Mouse (Mus musculus): ENCODE data around the gene Hist1h2ab. TPM values are rescaled to one million over a fixed set of nuclear protein-coding genes. Genes with fewer than 3 reads are reported as not detected.
"Not testable (repeated sequence)": the region's sequence is repeated elsewhere in the genome, so short reads cannot be mapped to it uniquely, and the experiment has no call there.

Hist1h2ab gene
- polyA plus RNA-seq, 1 experiment from 2014 or later = 20.4 TPM

DNA sequence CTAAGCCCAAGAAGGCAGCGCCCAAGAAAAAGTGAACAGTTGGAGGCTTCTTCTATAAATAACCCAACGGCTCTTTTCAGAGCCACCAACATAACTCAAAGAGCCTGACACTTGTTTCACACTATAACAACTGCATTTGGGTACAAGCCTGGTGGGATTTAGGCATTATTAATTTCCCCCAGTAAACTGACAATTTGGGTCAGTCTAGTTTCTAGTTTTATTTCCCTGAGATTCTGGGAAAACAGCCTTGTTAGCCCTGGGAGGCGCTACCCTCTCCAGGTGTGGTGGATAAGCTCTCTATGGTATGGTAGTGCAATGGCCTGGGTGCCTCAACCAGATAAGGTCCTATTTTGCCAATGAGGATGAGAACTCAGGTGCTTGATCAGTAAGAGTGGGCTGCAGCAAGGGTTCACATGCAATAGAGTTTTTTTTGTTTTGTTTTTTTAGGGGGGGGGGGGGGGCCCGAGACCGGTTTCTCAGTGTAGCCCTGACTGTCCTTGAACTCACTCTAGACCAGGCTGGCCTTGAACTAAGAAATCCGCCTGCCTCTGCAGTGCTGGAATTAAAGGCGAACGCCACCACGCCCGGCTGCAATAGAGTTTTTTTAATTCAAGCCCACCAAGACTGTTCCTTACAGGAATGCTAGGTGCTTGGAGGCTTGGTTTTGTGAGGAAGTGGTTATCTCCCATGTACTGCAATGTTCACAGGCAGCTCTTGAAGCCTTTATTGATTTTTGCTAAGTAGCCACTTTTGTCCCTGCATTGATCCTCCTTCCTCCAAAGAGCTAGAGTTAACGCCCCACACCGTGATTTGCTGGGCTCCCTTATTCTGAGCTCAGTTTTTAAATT is 13.6 kb downstream of the Hist1h2ab start:
- H3K36me3 ChIP-seq = no peaks in the 10 kb centered on the region
- peak overlapping the region; percentile 75 for H3K9ac ChIP-seq
- peak overlapping the region; percentile 95 for H3K27ac ChIP-seq
- peak overlapping the region; percentile 92 for H3K4me2 ChIP-seq
- peak overlapping the region; percentile 68 for H3K4me3 ChIP-seq
- H3K9me3 ChIP-seq (replicated peaks) = no peaks in the 10 kb centered on the region
- H3K27me3 ChIP-seq = no peaks in the 10 kb centered on the region
- WGBS = 43% methylated on average over 12 of the region's 12 CpGs
- ATAC-seq (replicated peaks; ENCODE audit: insufficient number of reproducible peaks, insufficient read depth, low FRiP score, low read depth) = no peak
- H3K4me1 ChIP-seq (replicated peaks) = peaks cover 31% of the 10 kb centered on the region

DNA sequence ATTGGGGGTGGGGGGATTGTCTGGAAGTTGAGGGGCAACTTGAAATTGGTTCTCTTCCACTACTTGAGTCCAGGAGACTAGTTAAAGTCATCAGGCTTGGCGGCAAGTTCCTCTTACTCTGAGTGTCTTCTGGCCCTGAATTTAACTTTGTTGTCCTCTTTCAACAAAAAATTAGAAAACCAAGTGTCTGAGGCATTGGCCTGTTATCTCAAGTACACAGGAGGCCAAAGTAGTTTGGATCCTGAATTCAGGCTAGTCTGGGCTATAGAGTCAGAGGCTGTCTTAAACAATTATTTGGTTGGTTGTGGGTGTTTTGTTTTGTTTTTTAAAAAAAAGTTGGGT is 14.2 kb downstream of the Hist1h2ab start:
- H3K9me3 ChIP-seq (replicated peaks) = no peaks in the 10 kb centered on the region
- H3K4me1 ChIP-seq (replicated peaks) = peaks cover 27% of the 10 kb centered on the region
- WGBS = 81% methylated on average over 1 of the region's 1 CpGs
- H3K9ac ChIP-seq = no peak overlapping the region
- no peak overlapping the region for H3K4me2 ChIP-seq
- no peak overlapping the region for H3K27ac ChIP-seq
- H3K4me3 ChIP-seq = no peak overlapping the region
- no peaks in the 10 kb centered on the region for H3K36me3 ChIP-seq
- H3K27me3 ChIP-seq = no peaks in the 10 kb centered on the region
- ATAC-seq (replicated peaks; ENCODE audit: insufficient number of reproducible peaks, insufficient read depth, low FRiP score, low read depth) = no peak

DNA sequence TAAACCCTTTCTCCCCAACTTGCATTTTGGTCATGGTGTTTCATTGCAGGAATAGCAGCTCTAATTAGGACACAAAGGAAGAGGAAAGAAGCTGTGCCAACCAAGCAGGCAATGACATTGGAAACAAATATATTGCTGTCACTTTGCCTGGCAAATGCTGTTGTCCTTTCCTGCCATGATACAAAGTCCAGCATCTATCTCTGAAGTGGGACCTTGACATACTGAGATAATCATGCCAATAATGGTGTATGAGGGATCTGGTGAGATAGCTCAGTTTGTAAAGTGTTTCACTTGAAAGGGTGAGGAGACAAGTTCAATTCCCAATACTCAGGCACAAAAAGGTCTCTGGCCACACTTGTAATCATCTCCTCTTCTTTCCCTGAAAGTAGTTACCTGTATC is 15.8 kb downstream of the Hist1h2ab start:
- H3K9me3 ChIP-seq (replicated peaks) = no peaks in the 10 kb centered on the region
- no peak overlapping the region for H3K4me2 ChIP-seq
- H3K27me3 ChIP-seq = no peaks in the 10 kb centered on the region
- no peak overlapping the region for H3K9ac ChIP-seq
- H3K4me3 ChIP-seq = no peak overlapping the region
- H3K4me1 ChIP-seq (replicated peaks) = peaks cover 19% of the 10 kb centered on the region
- H3K36me3 ChIP-seq = no peaks in the 10 kb centered on the region
- ATAC-seq (replicated peaks; ENCODE audit: insufficient number of reproducible peaks, insufficient read depth, low FRiP score, low read depth) = no peak
- no peak overlapping the region for H3K27ac ChIP-seq

DNA sequence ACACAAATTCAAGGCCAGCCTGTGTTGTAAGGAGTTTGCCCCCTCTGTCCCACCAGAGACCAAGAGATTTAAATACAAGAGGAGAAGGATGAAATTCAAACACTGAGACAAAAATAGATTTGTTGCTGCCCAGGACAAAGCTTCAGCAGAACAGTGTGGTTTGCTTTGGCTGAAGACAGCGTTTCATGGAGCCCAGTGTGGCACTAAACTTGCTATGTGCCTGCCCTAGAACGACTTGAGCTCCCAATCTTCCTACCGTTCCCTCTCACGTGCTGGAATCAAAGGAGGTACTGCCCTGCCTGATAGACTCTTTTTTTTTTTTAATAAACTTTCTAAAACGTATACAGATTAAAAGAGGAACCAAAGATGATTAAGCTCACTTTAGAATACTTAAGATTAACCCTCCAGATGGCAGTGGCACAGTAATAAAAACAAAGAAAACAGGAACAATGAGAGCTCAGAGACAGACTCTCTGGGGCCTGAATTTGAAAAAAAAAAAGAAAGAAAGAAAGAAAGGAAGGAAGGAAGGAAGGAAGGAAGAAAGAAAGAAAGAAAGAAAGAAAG is 18.0 kb downstream of the Hist1h2ab start:
- WGBS = 39% methylated on average over 5 of the region's 5 CpGs
- no peak overlapping the region for H3K27ac ChIP-seq
- no peak overlapping the region for H3K9ac ChIP-seq
- H3K4me2 ChIP-seq = no peak overlapping the region
- no peaks in the 10 kb centered on the region for H3K27me3 ChIP-seq
- H3K4me3 ChIP-seq = no peak overlapping the region
- no peaks in the 10 kb centered on the region for H3K9me3 ChIP-seq (replicated peaks)
- no peak for ATAC-seq (replicated peaks; ENCODE audit: insufficient number of reproducible peaks, insufficient read depth, low FRiP score, low read depth)
- peaks cover 14% of the 10 kb centered on the region for H3K4me1 ChIP-seq (replicated peaks)
- H3K36me3 ChIP-seq = no peaks in the 10 kb centered on the region

DNA sequence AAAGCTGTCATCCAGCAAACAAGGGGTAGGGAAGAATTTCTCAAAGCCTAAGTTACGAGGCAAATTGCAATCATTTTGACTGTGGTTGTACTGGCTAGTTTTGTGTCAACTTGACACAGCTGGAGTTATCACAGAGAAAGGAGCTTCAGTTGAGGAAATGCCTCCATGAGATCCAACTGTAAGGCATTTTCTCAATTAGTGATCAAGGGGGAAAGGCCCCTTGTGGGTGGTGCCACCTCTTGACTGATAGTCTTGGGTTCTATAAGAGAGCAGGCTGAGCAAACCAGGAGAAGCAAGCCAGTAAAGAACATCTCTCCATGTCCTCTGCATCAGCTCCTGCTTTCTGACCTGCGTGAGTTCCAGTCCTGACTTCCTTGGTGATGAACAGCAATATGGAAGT is 18.7 kb downstream of the Hist1h2ab start, which contains the start of gene Trim38:
Gene Trim38 (plus strand): TSS at position 301 of the 400 bp plus-strand sequence.
- WGBS = 87% methylated on average over 2 of the region's 2 CpGs
- H3K4me2 ChIP-seq = not testable (repeated sequence)

DNA sequence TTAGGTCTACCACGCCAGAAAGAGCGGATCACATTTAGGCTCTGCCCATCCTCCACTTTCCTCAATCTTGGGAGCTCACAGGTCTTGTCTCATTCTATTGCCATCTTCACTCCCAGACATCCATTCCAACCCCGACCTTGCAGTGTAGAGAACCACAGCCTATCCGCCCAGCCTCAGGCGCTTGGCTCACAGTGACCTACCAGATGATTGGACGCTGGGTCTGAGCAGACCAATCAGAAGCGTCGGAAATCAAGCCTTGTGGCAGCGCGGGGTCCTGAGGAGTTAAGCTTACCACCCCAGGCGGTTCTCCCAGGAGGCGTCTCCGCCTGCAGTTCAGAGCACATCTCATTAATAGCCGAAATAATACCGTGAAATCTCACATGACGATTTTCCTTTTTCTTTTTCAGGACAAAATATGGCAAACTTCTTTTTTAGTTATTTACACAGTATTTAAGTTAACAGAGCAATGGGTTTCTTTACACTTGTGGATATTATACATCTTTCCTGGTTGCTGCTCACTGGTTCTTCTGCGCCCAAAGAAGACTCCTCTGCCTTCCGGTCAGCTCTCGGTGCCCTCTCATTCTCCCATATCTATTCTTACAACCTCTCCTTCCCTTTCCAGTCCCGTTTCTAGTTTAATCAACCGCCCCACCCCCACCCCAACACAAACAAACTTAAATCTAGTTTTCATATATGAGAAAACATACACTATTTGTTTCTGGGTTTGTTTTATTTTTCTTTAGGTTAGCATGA is 21.8 kb downstream of the Hist1h2ab start:
- Histone ChIP-seq H3K9ac (no peak overlapping the region), H3K4me1 (replicated peaks) (peaks cover 8% of the 10 kb centered on the region; the same call in 1 of the 2 replicates), H3K9me3 (replicated peaks) (no peaks in the 10 kb centered on the region), H3K27ac (no peak overlapping the region), H3K36me3 (no peaks in the 10 kb centered on the region), H3K27me3 (no peaks in the 10 kb centered on the region), H3K4me3 (peak overlapping the region; percentile 24), H3K4me2 (peak overlapping the region; percentile 57)
- peak; percentile 88 for ATAC-seq (replicated peaks; ENCODE audit: insufficient number of reproducible peaks, insufficient read depth, low FRiP score, low read depth)
- 17% methylated on average over 21 of the region's 21 CpGs for WGBS

More for the DNA sequence above, 18.7 kb downstream of the Hist1h2ab start, which contains the start of gene Trim38:
- not testable (repeated sequence) for H3K36me3 ChIP-seq; H3K4me1 ChIP-seq (replicated peaks); ATAC-seq (replicated peaks; ENCODE audit: insufficient number of reproducible peaks, insufficient read depth, low FRiP score, low read depth); H3K27me3 ChIP-seq; H3K9ac ChIP-seq; H3K9me3 ChIP-seq (replicated peaks); H3K4me3 ChIP-seq; H3K27ac ChIP-seq

DNA sequence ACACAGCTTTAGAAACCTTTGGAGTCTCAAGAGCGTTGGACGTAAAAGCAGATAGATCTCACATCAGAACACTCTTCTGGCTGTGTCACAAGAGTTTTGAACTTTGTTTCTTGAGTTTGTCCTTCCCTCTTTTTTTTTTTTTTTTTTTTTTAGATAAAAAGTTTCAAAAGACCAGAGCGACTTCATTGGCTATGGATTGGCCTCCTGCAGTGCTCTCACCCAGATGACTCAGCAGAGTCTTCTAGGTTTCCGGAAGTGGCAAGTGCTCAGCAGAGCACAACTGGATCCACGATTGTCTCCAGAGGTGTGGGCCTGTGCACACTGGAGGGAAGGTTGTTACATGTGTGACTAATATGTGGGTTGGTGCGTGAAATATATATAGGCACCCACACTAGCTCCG is 27.4 kb downstream of the Hist1h2ab start:
- H3K9ac ChIP-seq = no peak overlapping the region
- no peaks in the 10 kb centered on the region for H3K27me3 ChIP-seq
- no peak overlapping the region for H3K4me2 ChIP-seq
- WGBS = 91% methylated on average over 7 of the region's 7 CpGs
- no peaks in the 10 kb centered on the region for H3K36me3 ChIP-seq
- H3K9me3 ChIP-seq (replicated peaks) = no peaks in the 10 kb centered on the region
- no peak overlapping the region for H3K27ac ChIP-seq
- H3K4me1 ChIP-seq (replicated peaks) = no peaks in the 10 kb centered on the region
- no peak overlapping the region for H3K4me3 ChIP-seq
- no peak for ATAC-seq (replicated peaks; ENCODE audit: insufficient number of reproducible peaks, insufficient read depth, low FRiP score, low read depth)

DNA sequence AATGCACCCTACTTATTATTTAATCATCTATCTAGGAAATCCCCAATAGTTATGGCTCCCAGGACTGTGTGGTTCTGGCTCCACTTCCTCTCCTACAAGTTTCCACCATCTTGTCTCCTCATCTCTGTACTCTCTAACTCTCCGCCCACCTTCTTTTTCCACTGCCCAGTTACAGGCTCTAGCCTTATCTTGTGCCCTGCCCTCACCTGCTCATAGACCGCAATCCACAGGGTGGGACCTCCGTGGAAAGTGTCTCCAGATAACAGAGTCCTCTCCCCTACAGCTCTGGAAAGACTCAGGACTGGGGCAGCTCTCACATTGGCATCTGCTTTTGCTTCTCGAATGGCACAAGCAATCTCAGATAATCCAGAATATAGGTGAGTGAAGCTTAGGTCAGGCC is 28.1 kb downstream of the Hist1h2ab start:
- ATAC-seq (replicated peaks; ENCODE audit: insufficient number of reproducible peaks, insufficient read depth, low FRiP score, low read depth) = no peak
- Histone ChIP-seq H3K9me3 (replicated peaks) (no peaks in the 10 kb centered on the region), H3K36me3 (no peaks in the 10 kb centered on the region), H3K9ac (no peak overlapping the region), H3K27ac (no peak overlapping the region), H3K27me3 (no peaks in the 10 kb centered on the region), H3K4me2 (no peak overlapping the region), H3K4me1 (replicated peaks) (no peaks in the 10 kb centered on the region), H3K4me3 (no peak overlapping the region)
- 57% methylated on average over 4 of the region's 4 CpGs for WGBS

DNA sequence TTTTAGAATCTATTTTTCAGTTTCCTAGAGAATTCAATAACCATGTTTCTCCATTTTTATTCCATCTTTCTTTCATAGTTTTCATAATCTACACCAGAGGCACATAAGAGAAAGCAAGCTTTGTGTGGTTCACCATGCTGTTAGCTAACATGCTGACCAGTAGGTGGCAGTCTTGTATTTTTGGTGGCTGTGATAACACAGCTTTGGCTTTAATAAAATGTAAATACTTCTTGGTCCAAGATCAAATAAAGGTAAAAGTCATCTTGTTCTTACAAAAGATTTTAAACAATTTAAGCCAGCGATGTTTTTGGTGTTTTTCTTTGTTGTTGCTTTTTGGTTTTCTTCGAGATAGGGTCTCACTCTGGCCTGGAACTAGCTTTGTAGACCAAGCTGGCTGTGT is 41.6 kb downstream of the Hist1h2ab start:
- no peak overlapping the region for H3K4me3 ChIP-seq
- no peak for ATAC-seq (replicated peaks; ENCODE audit: insufficient number of reproducible peaks, insufficient read depth, low FRiP score, low read depth)
- no peaks in the 10 kb centered on the region for H3K9me3 ChIP-seq (replicated peaks)
- WGBS = 46% methylated on average over 2 of the region's 2 CpGs
- H3K9ac ChIP-seq = no peak overlapping the region
- H3K27me3 ChIP-seq = no peaks in the 10 kb centered on the region
- no peak overlapping the region for H3K4me2 ChIP-seq
- no peaks in the 10 kb centered on the region for H3K4me1 ChIP-seq (replicated peaks)
- H3K36me3 ChIP-seq = no peaks in the 10 kb centered on the region
- no peak overlapping the region for H3K27ac ChIP-seq

DNA sequence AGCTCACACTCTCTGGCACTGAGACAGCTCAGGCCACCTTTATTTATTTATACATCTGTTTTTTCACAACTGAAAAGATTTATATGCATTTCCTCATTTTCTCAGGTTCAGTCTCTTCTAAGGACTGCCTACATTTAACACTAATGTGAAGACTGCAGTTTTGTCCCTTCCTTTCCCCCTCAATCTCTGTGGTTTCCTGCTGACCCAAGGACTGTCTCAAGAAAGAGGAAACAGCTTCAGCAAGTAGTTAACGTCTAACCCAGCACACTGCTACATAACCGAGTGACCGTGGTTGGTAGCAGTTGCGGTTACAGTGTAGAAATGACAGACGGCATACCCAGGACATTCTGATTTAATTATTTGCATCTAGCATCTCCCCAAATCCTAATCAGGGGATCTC is 48.5 kb downstream of the Hist1h2ab start:
- ATAC-seq (replicated peaks; ENCODE audit: insufficient number of reproducible peaks, insufficient read depth, low FRiP score, low read depth) = no peak
- Histone ChIP-seq H3K4me2 (no peak overlapping the region), H3K4me1 (replicated peaks) (no peaks in the 10 kb centered on the region)

More for the DNA sequence above, 48.5 kb downstream of the Hist1h2ab start:
- no peaks in the 10 kb centered on the region for H3K9me3 ChIP-seq (replicated peaks)
- H3K27ac ChIP-seq = no peak overlapping the region
- H3K27me3 ChIP-seq = no peaks in the 10 kb centered on the region
- H3K9ac ChIP-seq = no peak overlapping the region
- 76% methylated on average over 5 of the region's 5 CpGs for WGBS
- no peaks in the 10 kb centered on the region for H3K36me3 ChIP-seq
- H3K4me3 ChIP-seq = no peak overlapping the region

Data from heart, embryonic 15.5 days (tissue).